Mouse (Mus musculus): ENCODE measurements around the gene Ppan. TPM values are rescaled to one million over a fixed set of nuclear protein-coding genes. Genes with fewer than 3 reads are reported as not detected.

Gene Ppan
- total and polyA plus RNA-seq, 2 experiments from 2014 or later = 43.1 to 72.4 TPM

GRCm38 (mm10) chr9:20861821-20862220, 26.2 kb upstream of the Ppan start:
- peak; percentile 55 for DNase-seq
- H3K9ac ChIP-seq = no peak overlapping the region
- no peak overlapping the region for H3K4me3 ChIP-seq (ENCODE audit: low read depth, low read length)
- no peak overlapping the region for H3K4me2 ChIP-seq (ENCODE audit: low read depth)
- H3K36me3 ChIP-seq (ENCODE audit: insufficient read depth) = no peaks in the 10 kb centered on the region
- no peak for ATAC-seq
- H3K27me3 ChIP-seq (ENCODE audit: insufficient read depth, low read length) = 0 out of 2 replicates have a peak, but pooled peaks cover 5% of the 10 kb centered on the region
- H3K4me1 ChIP-seq (ENCODE audit: insufficient read depth) = no peaks in the 10 kb centered on the region
- H3K9me3 ChIP-seq (ENCODE audit: low read length) = no peaks in the 10 kb centered on the region
- 6% methylated on average over 4 of the region's 4 CpGs for WGBS
- no peak overlapping the region for H3K27ac ChIP-seq (ENCODE audit: low read depth, low read length)
- peak; percentile 64 for TF ChIP-seq CTCF (IDR thresholded peaks at IDR 0.05; ENCODE audit: low read depth)

GRCm38 (mm10) chr9:20862225-20862624, 25.8 kb upstream of the Ppan start:
- Histone ChIP-seq H3K9me3 (ENCODE audit: low read length) (no peaks in the 10 kb centered on the region), H3K27ac (ENCODE audit: low read depth, low read length) (no peak overlapping the region), H3K27me3 (ENCODE audit: insufficient read depth, low read length) (0 out of 2 replicates have a peak, but pooled peaks cover 5% of the 10 kb centered on the region), H3K4me2 (ENCODE audit: low read depth) (no peak overlapping the region), H3K9ac (no peak overlapping the region), H3K36me3 (ENCODE audit: insufficient read depth) (no peaks in the 10 kb centered on the region), H3K4me1 (ENCODE audit: insufficient read depth) (no peaks in the 10 kb centered on the region), H3K4me3 (ENCODE audit: low read depth, low read length) (no peak overlapping the region)
- TF ChIP-seq CTCF (IDR thresholded peaks at IDR 0.05; ENCODE audit: low read depth) = no peak
- no peak for DNase-seq
- ATAC-seq = no peak
- WGBS = 58% methylated on average over 4 of the region's 4 CpGs

- no peaks in the 10 kb centered on the region for H3K36me3 ChIP-seq (ENCODE audit: insufficient read depth)
- H3K4me3 ChIP-seq (ENCODE audit: low read depth, low read length) = no peak overlapping the region
- DNase-seq (no peak), ATAC-seq (no peak)
- H3K4me2 ChIP-seq (ENCODE audit: low read depth) = no peak overlapping the region
- no peak for TF ChIP-seq CTCF (IDR thresholded peaks at IDR 0.05; ENCODE audit: low read depth)
- no peaks in the 10 kb centered on the region for H3K9me3 ChIP-seq (ENCODE audit: low read length)
- no peak overlapping the region for H3K9ac ChIP-seq
- H3K27ac ChIP-seq (ENCODE audit: low read depth, low read length) = no peak overlapping the region
- H3K4me1 ChIP-seq (ENCODE audit: insufficient read depth) = no peaks in the 10 kb centered on the region
- WGBS = 57% methylated on average over 3 of the region's 3 CpGs
- H3K27me3 ChIP-seq (ENCODE audit: insufficient read depth, low read length) = peaks cover 34% of the 10 kb centered on the region
Measured at GRCm38 (mm10) chr9:20866879-20867278, 21.1 kb upstream of the Ppan start.

- WGBS = 11% methylated on average over 51 of the region's 53 CpGs
- no peak for TF ChIP-seq CTCF (IDR thresholded peaks at IDR 0.05; ENCODE audit: low read depth)
- H3K36me3 ChIP-seq (ENCODE audit: insufficient read depth) = no peaks in the 10 kb centered on the region
- no peaks in the 10 kb centered on the region for H3K4me1 ChIP-seq (ENCODE audit: insufficient read depth)
- no peaks in the 10 kb centered on the region for H3K9me3 ChIP-seq (ENCODE audit: low read length)
- DNase-seq (peak; percentile 66), ATAC-seq (peak; percentile 86)
- H3K4me2 ChIP-seq (ENCODE audit: low read depth) = peak within 1 kb of the TSS; percentile 64
- peak within 1 kb of the TSS; percentile 51 for H3K9ac ChIP-seq
- no peak within 1 kb of the TSS for H3K27ac ChIP-seq (ENCODE audit: low read depth, low read length)
- peaks cover 34% of the 10 kb centered on the region for H3K27me3 ChIP-seq (ENCODE audit: insufficient read depth, low read length)
- peak within 1 kb of the TSS; percentile 46 for H3K4me3 ChIP-seq (ENCODE audit: low read depth, low read length)
Measured at GRCm38 (mm10) chr9:20868448-20869001, 19.4 kb upstream of the Ppan start, which contains the start of gene A230050P20Rik. Gene A230050P20Rik (plus strand): TSS chr9:20868642.

GRCm38 (mm10) chr9:20869246-20869645, 18.7 kb upstream of the Ppan start:
- peak overlapping the region; percentile 51; the same call in 1 of the 2 replicates for H3K9ac ChIP-seq
- no peak for ATAC-seq

GRCm38 (mm10) chr9:20870211-20871173, 17.5 kb upstream of the Ppan start:
- no peak for DNase-seq
- Histone ChIP-seq H3K4me2 (ENCODE audit: low read depth) (no peak overlapping the region), H3K36me3 (ENCODE audit: insufficient read depth) (no peaks in the 10 kb centered on the region), H3K9me3 (ENCODE audit: low read length) (no peaks in the 10 kb centered on the region), H3K27ac (ENCODE audit: low read depth, low read length) (no peak overlapping the region), H3K4me1 (ENCODE audit: insufficient read depth) (no peaks in the 10 kb centered on the region), H3K4me3 (ENCODE audit: low read depth, low read length) (no peak overlapping the region), H3K27me3 (ENCODE audit: insufficient read depth, low read length) (peaks cover 29% of the 10 kb centered on the region), H3K9ac (no peak overlapping the region)
- TF ChIP-seq CTCF (IDR thresholded peaks at IDR 0.05; ENCODE audit: low read depth) = peak; percentile 33
- ATAC-seq = no peak
- WGBS = 74% methylated on average over 12 of the region's 12 CpGs

More at GRCm38 (mm10) chr9:20869246-20869645, 18.7 kb upstream of the Ppan start:
- Histone ChIP-seq H3K27ac (ENCODE audit: low read depth, low read length) (no peak overlapping the region), H3K9me3 (ENCODE audit: low read length) (no peaks in the 10 kb centered on the region), H3K4me2 (ENCODE audit: low read depth) (peak overlapping the region; percentile 64), H3K4me3 (ENCODE audit: low read depth, low read length) (peak overlapping the region; percentile 46), H3K4me1 (ENCODE audit: insufficient read depth) (no peaks in the 10 kb centered on the region), H3K36me3 (ENCODE audit: insufficient read depth) (no peaks in the 10 kb centered on the region), H3K27me3 (ENCODE audit: insufficient read depth, low read length) (peaks cover 34% of the 10 kb centered on the region)
- no peak for TF ChIP-seq CTCF (IDR thresholded peaks at IDR 0.05; ENCODE audit: low read depth)
- 7% methylated on average over 19 of the region's 19 CpGs for WGBS
- DNase-seq = no peak

- Histone ChIP-seq H3K4me2 (ENCODE audit: low read depth) (no peak overlapping the region), H3K36me3 (ENCODE audit: insufficient read depth) (no peaks in the 10 kb centered on the region), H3K9ac (no peak overlapping the region), H3K4me1 (ENCODE audit: insufficient read depth) (peaks cover 6% of the 10 kb centered on the region; the same call in 1 of the 2 replicates), H3K27me3 (ENCODE audit: insufficient read depth, low read length) (peaks cover 27% of the 10 kb centered on the region), H3K9me3 (ENCODE audit: low read length) (no peaks in the 10 kb centered on the region), H3K27ac (ENCODE audit: low read depth, low read length) (no peak overlapping the region), H3K4me3 (ENCODE audit: low read depth, low read length) (no peak overlapping the region)
- ATAC-seq = no peak
- DNase-seq = no peak
- TF ChIP-seq CTCF (IDR thresholded peaks at IDR 0.05; ENCODE audit: low read depth) = no peak
- 94% methylated on average over 10 of the region's 10 CpGs for WGBS
Measured at GRCm38 (mm10) chr9:20872991-20873390, 15.0 kb upstream of the Ppan start.
